Mouse (Mus musculus): Measurements from ENCODE around the gene Meis2. TPM values are rescaled to one million over a fixed set of nuclear protein-coding genes. Genes with fewer than 3 reads are reported as not detected.

Meis2 gene
- polyA plus RNA-seq, 1 experiment from 2014 or later = 117 TPM

DNA sequence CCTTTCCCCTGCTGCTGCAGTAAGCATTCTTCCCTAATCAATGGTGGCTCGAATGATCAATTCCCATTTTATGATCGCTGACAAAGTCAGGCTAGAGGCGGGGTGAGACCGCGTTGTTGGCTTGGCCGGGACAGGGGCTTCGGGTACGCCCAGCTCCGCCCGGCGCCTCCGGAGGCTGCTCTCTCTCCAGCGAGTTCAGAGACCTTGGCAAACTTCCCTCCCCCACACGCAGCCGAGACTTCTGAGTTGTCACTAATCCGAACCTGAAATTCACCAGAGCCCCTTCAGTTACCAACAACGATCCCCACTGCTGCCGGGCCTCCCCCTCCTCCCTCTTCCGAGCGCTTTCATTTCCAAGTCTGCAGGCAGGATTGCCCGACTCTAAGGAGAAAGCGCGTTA, 10.3 kb upstream of the Meis2 start:
- DNase-seq (ENCODE audit: low spot score) (peak; percentile 80), ATAC-seq (ENCODE audit: insufficient read depth, low FRiP score, low TSS enrichment) (peak; percentile 66)
- Histone ChIP-seq H3K4me1 (ENCODE audit: control insufficient read depth, insufficient read depth, low read length) (peaks cover 15% of the 10 kb centered on the region), H3K4me3 (ENCODE audit: low read depth, low read length) (peak overlapping the region; percentile 23), H3K36me3 (ENCODE audit: control insufficient read depth, insufficient read depth, low read length) (no peaks in the 10 kb centered on the region), H3K9me3 (ENCODE audit: control insufficient read depth, low read length) (no peaks in the 10 kb centered on the region), H3K27ac (ENCODE audit: low read depth, low read length) (no peak overlapping the region), H3K27me3 (ENCODE audit: control insufficient read depth, insufficient read depth, low read length) (no peaks in the 10 kb centered on the region), H3K9ac (ENCODE audit: low read length) (peak overlapping the region; percentile 31), H3K4me2 (ENCODE audit: low read depth) (peak overlapping the region; percentile 74)
- WGBS = under 1% methylated on average over 23 of the region's 23 CpGs

DNA sequence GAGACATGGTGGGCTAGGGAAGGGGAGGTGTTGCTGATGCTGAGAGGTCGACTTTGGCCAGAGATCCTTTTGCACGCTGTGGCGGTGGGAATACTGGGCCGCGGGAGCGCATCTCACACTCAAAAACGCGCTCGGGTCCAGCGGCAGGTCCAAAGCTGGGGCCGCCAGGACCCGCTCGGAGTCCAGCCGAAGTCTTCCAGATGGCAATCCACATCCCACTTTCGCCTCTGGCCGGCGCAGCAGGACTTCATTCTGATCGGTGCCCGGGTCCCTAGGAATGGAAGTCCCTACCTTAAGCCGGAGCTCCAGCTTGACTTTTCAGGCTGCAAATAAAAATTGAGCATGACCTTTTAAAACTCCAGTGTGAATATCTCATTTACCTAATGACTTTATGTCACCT, 9.8 kb upstream of the Meis2 start:
- Histone ChIP-seq H3K4me1 (ENCODE audit: control insufficient read depth, insufficient read depth, low read length) (peaks cover 15% of the 10 kb centered on the region), H3K9me3 (ENCODE audit: control insufficient read depth, low read length) (no peaks in the 10 kb centered on the region), H3K4me3 (ENCODE audit: low read depth, low read length) (peak overlapping the region; percentile 23), H3K4me2 (ENCODE audit: low read depth) (peak overlapping the region; percentile 74), H3K27me3 (ENCODE audit: control insufficient read depth, insufficient read depth, low read length) (no peaks in the 10 kb centered on the region), H3K27ac (ENCODE audit: low read depth, low read length) (peak overlapping the region; percentile 51; the same call in 1 of the 2 replicates), H3K36me3 (ENCODE audit: control insufficient read depth, insufficient read depth, low read length) (no peaks in the 10 kb centered on the region), H3K9ac (ENCODE audit: low read length) (peak overlapping the region; percentile 31)
- ATAC-seq (ENCODE audit: insufficient read depth, low FRiP score, low TSS enrichment) (peak; percentile 35), DNase-seq (ENCODE audit: low spot score) (peak; percentile 71)
- WGBS = 1% methylated on average over 20 of the region's 20 CpGs

DNA sequence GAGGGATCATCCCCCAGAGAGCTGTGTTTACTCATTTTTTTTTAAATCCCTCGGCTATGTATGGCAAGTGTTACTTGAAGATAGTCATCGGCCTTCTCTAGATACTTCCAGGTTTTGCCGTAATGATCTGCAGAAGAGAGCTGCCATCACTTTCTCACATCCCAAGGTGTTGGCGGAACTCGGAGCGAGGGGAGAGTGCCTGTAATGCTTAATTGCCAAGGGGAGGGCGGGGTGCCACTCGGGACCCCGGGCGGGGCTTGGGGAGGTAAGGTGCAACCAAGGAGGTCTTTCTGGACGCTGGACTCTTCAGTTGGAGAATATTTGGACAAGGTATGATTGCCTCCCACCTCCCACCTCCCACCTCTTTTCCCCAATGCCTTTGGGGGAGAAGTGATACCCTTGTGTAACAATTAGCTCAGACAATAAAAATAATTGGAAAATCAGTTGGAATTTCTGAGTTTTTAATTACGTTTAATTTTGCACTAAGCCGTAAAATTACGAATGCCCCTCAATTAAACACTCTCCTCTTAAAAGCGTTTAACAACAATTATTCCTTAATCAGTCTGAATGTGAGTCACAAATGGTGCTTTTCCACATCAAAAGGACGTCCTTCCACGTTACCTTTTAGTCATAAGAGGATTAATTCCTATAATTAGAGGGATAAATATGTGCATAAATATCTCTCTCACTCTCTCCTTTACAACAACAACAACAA, 9.2 kb upstream of the Meis2 start:
- WGBS = 8% methylated on average over 17 of the region's 17 CpGs
- peaks cover 15% of the 10 kb centered on the region for H3K4me1 ChIP-seq (ENCODE audit: control insufficient read depth, insufficient read depth, low read length)
- H3K36me3 ChIP-seq (ENCODE audit: control insufficient read depth, insufficient read depth, low read length) = no peaks in the 10 kb centered on the region
- H3K9ac ChIP-seq (ENCODE audit: low read length) = no peak overlapping the region
- peak overlapping the region; percentile 74 for H3K4me2 ChIP-seq (ENCODE audit: low read depth)
- no peak for DNase-seq (ENCODE audit: low spot score)
- ATAC-seq (ENCODE audit: insufficient read depth, low FRiP score, low TSS enrichment) = no peak
- no peaks in the 10 kb centered on the region for H3K27me3 ChIP-seq (ENCODE audit: control insufficient read depth, insufficient read depth, low read length)
- H3K27ac ChIP-seq (ENCODE audit: low read depth, low read length) = peak overlapping the region; percentile 51; the same call in 1 of the 2 replicates
- H3K4me3 ChIP-seq (ENCODE audit: low read depth, low read length) = peak overlapping the region; percentile 23
- H3K9me3 ChIP-seq (ENCODE audit: control insufficient read depth, low read length) = no peaks in the 10 kb centered on the region

DNA sequence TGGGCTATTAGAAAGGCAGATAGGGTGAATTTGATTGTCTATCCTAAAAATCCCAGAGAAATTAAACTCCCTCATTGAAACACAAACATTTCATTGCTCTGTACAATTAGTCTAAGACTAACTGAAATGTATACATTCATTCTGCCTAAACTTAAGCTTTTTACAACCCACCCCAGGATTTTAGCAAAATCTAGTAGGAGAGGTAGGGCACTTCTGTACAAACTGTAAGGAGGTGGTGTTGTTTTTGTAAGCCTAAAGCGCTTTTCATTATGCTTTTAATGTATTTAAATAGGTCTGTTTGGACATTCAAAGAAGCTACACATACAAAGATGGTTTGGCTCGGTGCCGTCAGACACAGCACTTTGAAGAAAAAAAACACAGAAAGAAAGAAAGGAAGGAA, 8.4 kb upstream of the Meis2 start:
- 21% methylated on average over 3 of the region's 3 CpGs for WGBS
- Histone ChIP-seq H3K9me3 (ENCODE audit: control insufficient read depth, low read length) (no peaks in the 10 kb centered on the region), H3K27ac (ENCODE audit: low read depth, low read length) (no peak overlapping the region), H3K4me2 (ENCODE audit: low read depth) (0 out of 2 replicates have a peak overlapping the region, but pooled peaks have one; percentile 12), H3K4me1 (ENCODE audit: control insufficient read depth, insufficient read depth, low read length) (peaks cover 15% of the 10 kb centered on the region), H3K9ac (ENCODE audit: low read length) (no peak overlapping the region), H3K27me3 (ENCODE audit: control insufficient read depth, insufficient read depth, low read length) (no peaks in the 10 kb centered on the region), H3K36me3 (ENCODE audit: control insufficient read depth, insufficient read depth, low read length) (no peaks in the 10 kb centered on the region), H3K4me3 (ENCODE audit: low read depth, low read length) (no peak overlapping the region)
- DNase-seq (ENCODE audit: low spot score) (no peak), ATAC-seq (ENCODE audit: insufficient read depth, low FRiP score, low TSS enrichment) (no peak)

DNA sequence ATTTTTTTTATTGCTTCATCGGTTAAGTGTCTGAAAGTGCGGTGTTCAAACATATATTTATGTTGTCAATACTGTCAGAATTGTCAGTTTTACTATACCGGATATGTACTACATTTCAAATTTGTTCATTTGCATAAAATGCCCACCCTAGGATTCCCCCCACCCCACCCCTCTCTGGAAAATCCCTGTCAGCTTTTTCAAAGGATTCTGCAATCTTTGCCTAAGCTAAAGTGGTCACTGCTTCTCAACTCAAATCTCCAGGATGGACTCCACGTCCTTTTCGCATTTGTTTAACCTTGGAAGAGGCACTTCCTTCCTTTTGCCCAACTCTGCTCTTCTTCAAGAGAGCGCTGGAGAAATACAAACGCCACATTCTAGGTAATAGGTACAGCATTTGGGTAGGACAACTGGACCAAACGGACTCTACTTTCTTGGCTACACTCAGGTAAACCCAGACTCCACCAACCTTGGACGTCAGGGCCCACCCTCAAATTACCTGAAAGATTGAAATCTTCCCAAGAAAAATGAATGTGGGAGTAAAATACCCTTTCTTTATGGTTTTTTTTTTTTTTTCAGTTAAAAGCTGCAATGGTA, 7.8 kb upstream of the Meis2 start:
- Histone ChIP-seq H3K27ac (ENCODE audit: low read depth, low read length) (no peak overlapping the region), H3K36me3 (ENCODE audit: control insufficient read depth, insufficient read depth, low read length) (no peaks in the 10 kb centered on the region), H3K4me1 (ENCODE audit: control insufficient read depth, insufficient read depth, low read length) (peaks cover 15% of the 10 kb centered on the region), H3K9me3 (ENCODE audit: control insufficient read depth, low read length) (no peaks in the 10 kb centered on the region), H3K4me3 (ENCODE audit: low read depth, low read length) (no peak overlapping the region), H3K27me3 (ENCODE audit: control insufficient read depth, insufficient read depth, low read length) (no peaks in the 10 kb centered on the region), H3K4me2 (ENCODE audit: low read depth) (peak overlapping the region; percentile 6; the same call in 1 of the 2 replicates), H3K9ac (ENCODE audit: low read length) (no peak overlapping the region)
- ATAC-seq (ENCODE audit: insufficient read depth, low FRiP score, low TSS enrichment) (no peak), DNase-seq (ENCODE audit: low spot score) (no peak)
- WGBS = 27% methylated on average over 9 of the region's 9 CpGs

DNA sequence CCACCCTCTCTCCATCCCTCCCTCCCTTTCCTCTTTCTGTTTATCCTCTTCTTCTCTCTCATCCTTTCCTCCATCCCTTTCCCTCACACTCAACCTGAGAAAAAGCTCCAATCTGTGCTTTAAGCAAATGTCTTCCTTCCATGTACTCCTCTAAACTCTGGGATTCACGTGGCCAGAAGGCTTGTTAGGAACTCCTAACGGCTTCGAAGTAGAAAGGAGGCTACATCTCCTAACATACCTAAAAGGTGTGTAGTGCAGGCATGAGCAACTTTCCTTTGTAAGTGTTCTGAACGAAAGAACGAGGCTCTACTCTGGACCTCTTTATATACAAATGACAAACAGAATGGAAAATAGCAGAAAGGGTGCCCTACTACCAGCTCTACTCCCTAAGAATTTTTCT, 7.1 kb upstream of the Meis2 start:
- Histone ChIP-seq H3K4me3 (ENCODE audit: low read depth, low read length) (peak overlapping the region; percentile 87), H3K4me1 (ENCODE audit: control insufficient read depth, insufficient read depth, low read length) (peaks cover 15% of the 10 kb centered on the region), H3K27ac (ENCODE audit: low read depth, low read length) (no peak overlapping the region), H3K9me3 (ENCODE audit: control insufficient read depth, low read length) (no peaks in the 10 kb centered on the region), H3K9ac (ENCODE audit: low read length) (peak overlapping the region; percentile 90), H3K27me3 (ENCODE audit: control insufficient read depth, insufficient read depth, low read length) (no peaks in the 10 kb centered on the region), H3K4me2 (ENCODE audit: low read depth) (peak overlapping the region; percentile 99), H3K36me3 (ENCODE audit: control insufficient read depth, insufficient read depth, low read length) (no peaks in the 10 kb centered on the region)
- no peak for ATAC-seq (ENCODE audit: insufficient read depth, low FRiP score, low TSS enrichment)
- DNase-seq (ENCODE audit: low spot score) = no peak
- WGBS = 14% methylated on average over 5 of the region's 5 CpGs

DNA sequence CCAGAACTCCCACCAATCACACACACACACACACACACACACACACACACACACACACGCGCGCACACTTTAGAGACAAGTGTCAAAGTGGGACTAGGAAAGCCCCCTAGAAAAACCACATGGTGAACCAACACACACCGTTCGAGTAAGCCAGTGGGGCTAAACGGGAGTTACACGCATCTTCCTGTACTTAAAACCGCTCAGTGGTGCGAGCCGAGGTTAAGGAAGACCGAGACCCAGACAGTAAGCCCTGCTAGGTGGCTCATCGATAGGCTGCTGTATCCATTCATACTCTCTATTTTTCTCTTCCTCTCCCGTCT, 6.6 kb upstream of the Meis2 start:
- H3K9me3 ChIP-seq (ENCODE audit: control insufficient read depth, low read length) = no peaks in the 10 kb centered on the region
- H3K4me3 ChIP-seq (ENCODE audit: low read depth, low read length) = peak overlapping the region; percentile 87
- H3K36me3 ChIP-seq (ENCODE audit: control insufficient read depth, insufficient read depth, low read length) = no peaks in the 10 kb centered on the region
- H3K4me2 ChIP-seq (ENCODE audit: low read depth) = peak overlapping the region; percentile 99
- no peaks in the 10 kb centered on the region for H3K27me3 ChIP-seq (ENCODE audit: control insufficient read depth, insufficient read depth, low read length)
- no peak for DNase-seq (ENCODE audit: low spot score)
- peaks cover 15% of the 10 kb centered on the region for H3K4me1 ChIP-seq (ENCODE audit: control insufficient read depth, insufficient read depth, low read length)
- ATAC-seq (ENCODE audit: insufficient read depth, low FRiP score, low TSS enrichment) = no peak
- no peak overlapping the region for H3K27ac ChIP-seq (ENCODE audit: low read depth, low read length)
- H3K9ac ChIP-seq (ENCODE audit: low read length) = peak overlapping the region; percentile 90
- 2% methylated on average over 10 of the region's 13 CpGs for WGBS

DNA sequence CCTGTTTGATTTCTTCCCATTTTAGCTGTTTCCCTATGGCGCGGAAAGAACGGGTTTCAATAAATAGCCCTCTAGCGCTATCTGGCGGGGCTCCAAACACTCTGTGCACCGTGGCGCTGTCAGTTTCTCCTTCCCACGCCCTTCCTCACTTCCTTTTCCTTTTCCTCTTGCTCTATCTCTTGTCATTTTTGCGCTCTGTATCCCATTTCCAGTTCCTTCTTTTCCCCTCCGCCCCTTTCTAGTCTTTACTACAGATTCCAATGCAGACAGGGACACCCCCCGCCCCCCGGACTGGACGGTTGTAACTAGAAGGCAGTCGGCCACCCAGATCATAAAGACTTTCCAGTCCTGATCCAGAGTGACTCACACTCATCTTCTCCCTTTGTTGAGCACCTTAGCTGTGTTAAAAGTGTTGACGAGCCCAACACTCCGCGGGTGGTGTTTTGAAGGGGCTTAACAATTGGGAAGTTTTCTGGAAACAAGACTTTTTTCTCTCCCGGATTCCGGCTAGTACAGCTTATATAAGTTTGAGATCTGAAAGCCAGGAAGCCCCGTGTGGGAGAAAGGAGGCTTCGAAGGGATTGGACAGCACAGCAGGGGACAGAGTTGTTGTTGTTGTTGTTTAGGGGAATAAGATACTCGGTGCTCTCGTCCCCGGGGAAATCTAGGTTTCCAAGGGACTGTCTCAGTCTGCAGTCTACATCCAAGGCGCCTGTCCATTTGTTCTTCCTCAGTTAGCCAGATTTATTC, 6.1 kb upstream of the Meis2 start:
- under 1% methylated on average over 25 of the region's 25 CpGs for WGBS
- H3K27me3 ChIP-seq (ENCODE audit: control insufficient read depth, insufficient read depth, low read length) = no peaks in the 10 kb centered on the region
- H3K27ac ChIP-seq (ENCODE audit: low read depth, low read length) = peak overlapping the region; percentile 24; the same call in 1 of the 2 replicates
- H3K4me2 ChIP-seq (ENCODE audit: low read depth) = peak overlapping the region; percentile 99
- peak overlapping the region; percentile 87 for H3K4me3 ChIP-seq (ENCODE audit: low read depth, low read length)
- peak; percentile 70 for DNase-seq (ENCODE audit: low spot score)
- no peak for ATAC-seq (ENCODE audit: insufficient read depth, low FRiP score, low TSS enrichment)
- peak overlapping the region; percentile 90 for H3K9ac ChIP-seq (ENCODE audit: low read length)
- peaks cover 15% of the 10 kb centered on the region for H3K4me1 ChIP-seq (ENCODE audit: control insufficient read depth, insufficient read depth, low read length)
- no peaks in the 10 kb centered on the region for H3K36me3 ChIP-seq (ENCODE audit: control insufficient read depth, insufficient read depth, low read length)
- no peaks in the 10 kb centered on the region for H3K9me3 ChIP-seq (ENCODE audit: control insufficient read depth, low read length)
